Mouse (Mus musculus) adrenal gland (tissue): ENCODE data around the gene Pknox2.

Experiments used
- intact Hi-C: fragments of 180-260 bp; cut with DNase I; formaldehyde crosslinking; loops from one replicate; pipeline ENCODE4 v1.15.1; 2025

Pknox2 gene

DNA sequence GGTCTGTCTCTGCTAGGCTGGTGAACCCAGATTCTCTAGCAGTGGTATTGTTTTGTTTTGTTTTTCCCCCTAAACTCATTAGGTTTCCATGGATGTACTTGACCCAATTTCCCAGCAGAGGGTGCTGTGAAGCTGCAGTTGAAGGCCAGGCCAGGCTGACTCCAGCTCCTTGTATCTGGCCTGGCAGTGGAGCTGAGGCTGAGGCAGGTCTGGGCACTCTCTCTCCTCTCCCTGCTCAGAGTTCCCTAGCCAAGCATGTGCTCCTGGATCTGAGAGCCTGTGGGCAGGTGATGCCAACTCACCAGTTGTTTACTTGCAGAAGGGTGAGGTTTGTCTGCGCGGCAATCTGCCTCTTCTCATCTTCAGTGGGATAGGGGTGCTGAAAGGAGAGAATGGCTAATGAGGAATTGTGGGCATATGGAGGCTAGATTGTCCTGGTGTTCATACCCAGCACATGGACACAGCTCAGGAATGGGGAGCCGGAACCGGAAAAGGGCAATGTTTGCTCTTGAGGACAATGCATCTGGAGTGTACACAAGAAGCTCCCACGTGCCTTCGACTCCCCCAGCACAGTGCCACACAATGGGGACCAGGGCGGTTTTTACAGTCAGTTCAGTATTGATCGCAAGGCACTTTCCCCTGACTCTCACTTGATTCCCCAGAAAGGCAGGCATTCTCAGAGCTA lies 252.1 kb downstream of the Pknox2 start:
- intact Hi-C loops = loop anchor here (5.0 kb wide), 2 partner anchors 77 to 332 kb away; no protein-coding TSS in a partner anchor

DNA sequence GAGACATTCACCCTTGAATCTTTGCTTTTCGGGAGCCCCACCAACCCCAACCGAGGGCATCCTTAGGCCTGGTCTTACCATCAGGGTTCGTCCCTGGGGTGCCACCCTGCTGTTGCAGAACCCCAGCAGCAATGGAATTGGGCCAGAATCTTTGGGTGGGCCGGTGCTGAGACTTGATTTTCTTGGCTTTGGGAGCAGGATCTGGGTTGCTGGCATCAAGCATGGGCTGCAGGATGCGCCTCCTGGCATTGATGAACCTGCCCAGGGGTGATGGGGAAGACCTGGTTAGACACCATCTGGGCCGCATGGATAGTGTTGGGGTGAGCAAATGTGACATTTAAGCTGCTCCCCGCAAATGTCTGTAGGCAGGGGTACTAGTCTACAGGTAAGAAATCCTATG lies 253.0 kb downstream of the Pknox2 start:
- intact Hi-C loops = no loop called here

DNA sequence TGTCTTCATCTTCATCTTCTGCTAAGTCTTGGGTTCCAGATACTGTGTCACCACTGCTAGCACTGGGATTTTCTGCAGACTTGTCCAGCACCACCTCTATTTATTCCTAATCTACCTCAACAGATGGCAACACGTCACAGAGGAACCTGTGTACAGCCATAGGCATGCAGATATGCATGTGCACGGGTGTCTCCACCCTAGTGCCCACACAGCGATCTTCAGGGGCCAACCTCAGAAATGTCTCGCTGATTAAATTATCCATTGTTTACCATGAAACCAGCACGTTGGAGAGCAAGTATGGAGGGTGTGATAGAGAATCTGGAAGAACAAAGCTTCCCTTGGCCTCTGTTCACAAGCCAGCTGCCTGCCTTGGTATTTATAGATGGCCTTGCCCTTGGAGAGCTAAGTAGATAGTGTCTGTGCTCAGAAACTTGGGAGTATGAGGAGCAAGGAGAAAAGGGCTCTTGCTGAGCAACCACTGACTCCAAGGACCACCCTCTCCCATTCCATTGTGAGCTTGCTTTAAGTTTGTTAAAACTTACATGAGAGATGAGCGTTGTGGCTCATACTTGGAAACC lies 253.7 kb downstream of the Pknox2 start:
- intact Hi-C loops = no loop called here

GRCm38 (mm10) chr9:36890552-36890951 lies 256.7 kb downstream of the Pknox2 start:
- intact Hi-C loops = no loop called here

DNA sequence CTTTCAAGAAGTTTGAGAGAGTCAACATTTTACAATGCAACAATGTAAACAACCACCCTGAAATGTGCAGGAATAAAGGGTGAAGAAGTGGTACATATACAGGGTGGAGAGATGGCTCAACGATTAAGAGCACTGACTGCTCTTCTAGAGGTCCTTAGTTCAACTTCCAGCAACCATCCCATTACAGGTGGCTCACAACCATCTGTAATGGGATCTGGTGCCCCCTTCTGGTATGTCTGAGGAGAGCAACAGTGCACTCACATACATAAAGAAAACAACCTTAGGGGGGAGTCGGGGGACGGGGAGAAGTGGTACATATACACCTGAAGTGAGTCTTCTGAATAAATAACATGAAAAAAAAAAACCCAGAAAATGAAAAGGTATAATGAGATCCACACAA lies 262.0 kb downstream of the Pknox2 start:
- intact Hi-C loops = loop anchor here (10.0 kb wide), 1 partner anchor 120 kb away; the partner anchor contains the start of gene Stt3a

- intact Hi-C loops = loop anchor here (10.0 kb wide), 1 partner anchor 119 kb away; the partner anchor contains the start of gene Stt3a
Observed at GRCm38 (mm10) chr9:36883569-36883968, 263.6 kb downstream of the Pknox2 start.

GRCm38 (mm10) chr9:36882034-36882745 lies 265.0 kb downstream of the Pknox2 start:
- intact Hi-C loops = loop anchor here (10.0 kb wide), 1 partner anchor 117 kb away; the partner anchor contains the start of gene Stt3a

- intact Hi-C loops = loop anchor here (10.0 kb wide), 1 partner anchor 117 kb away; the partner anchor contains the start of gene Stt3a
Observed at GRCm38 (mm10) chr9:36881615-36882014, 265.6 kb downstream of the Pknox2 start.

DNA sequence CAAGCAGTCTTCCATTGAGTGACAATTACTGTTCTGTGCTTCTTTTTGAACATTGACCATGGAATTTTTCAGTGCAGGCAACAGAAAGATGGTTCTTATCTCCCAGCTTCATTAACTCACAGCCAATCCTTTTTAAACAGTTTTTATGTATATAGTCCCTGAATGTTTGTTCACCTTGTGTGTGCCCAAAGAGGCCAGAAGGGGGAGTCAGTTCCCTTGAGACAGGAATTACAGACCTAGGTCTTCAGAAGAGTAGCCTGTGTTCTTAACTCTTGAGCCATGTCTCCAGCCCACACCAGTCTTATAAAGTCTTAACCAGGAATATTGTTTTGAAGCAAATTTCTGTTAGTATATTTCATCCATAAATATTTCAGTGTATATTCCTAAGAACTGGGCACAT lies 270.4 kb downstream of the Pknox2 start:
- intact Hi-C loops = no loop called here

GRCm38 (mm10) chr9:36876313-36876712 lies 270.9 kb downstream of the Pknox2 start:
- intact Hi-C loops = no loop called here

DNA sequence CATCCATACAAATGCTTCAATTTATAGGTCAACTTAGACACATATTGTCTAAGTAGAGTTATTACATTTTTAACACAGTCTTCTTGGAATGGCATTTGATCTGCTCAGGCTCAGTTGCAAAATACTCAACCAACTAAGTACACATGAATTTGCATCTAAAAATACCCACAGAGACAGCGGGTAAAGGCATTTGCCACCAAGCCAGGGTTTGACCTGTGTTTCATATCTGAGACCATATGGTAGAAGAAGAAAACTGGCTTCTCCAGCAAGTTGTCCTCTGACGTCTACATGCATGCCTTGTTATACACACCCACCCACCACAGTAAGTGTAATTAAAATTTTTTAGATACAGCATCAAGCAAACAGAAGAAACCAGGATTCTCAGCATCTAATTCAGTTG lies 273.4 kb downstream of the Pknox2 start:
- intact Hi-C loops = no loop called here

DNA sequence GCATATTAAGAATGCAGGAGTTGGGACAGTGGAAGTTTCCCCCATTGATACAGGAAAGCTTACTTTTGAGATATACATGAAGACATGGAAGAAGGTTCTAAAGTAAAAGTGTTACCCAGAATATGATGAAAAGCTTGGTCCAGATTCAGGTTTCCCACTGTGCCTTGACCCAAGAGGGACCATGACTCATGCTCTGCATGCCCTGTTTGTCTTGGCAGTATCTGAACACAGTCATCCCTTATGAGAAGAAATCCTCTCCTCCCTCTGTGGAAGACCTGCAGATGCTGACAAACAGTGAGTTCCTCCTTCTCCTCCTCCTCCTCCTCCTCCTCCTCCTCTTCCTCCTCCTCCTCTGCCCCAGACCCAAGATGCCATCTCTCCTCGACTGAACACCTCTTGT lies 276.9 kb downstream of the Pknox2 start:
- intact Hi-C loops = no loop called here

DNA sequence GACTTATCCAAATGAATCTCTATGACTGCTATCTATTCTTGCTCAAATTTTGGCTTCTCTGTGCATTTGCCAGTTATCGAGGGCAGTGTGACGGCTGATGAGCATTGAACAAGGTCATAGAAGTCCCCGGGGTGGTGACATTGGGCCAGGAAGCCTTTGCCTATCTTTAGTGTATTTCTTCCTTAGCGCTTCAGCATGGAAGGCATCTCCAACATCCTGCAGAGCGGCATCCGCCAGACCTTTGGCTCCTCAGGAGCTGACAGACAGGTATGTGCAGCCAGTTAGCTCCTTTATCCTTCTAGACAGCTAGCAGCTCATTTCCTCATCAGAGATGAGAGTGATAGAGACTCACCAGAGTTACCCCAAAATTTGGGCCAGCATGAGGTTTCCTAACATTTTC lies 278.5 kb downstream of the Pknox2 start:
- intact Hi-C loops = no loop called here

- intact Hi-C loops = no loop called here
Observed at GRCm38 (mm10) chr9:36864862-36865813, 282.1 kb downstream of the Pknox2 start.

- intact Hi-C loops = no loop called here
Observed at GRCm38 (mm10) chr9:36863694-36864093, 283.5 kb downstream of the Pknox2 start.

- intact Hi-C loops = no loop called here
Observed at GRCm38 (mm10) chr9:36862576-36862975, 284.6 kb downstream of the Pknox2 start.

GRCm38 (mm10) chr9:36858677-36859076 lies 288.5 kb downstream of the Pknox2 start:
- intact Hi-C loops = no loop called here

- intact Hi-C loops = no loop called here
Observed at GRCm38 (mm10) chr9:36857476-36858117, 289.6 kb downstream of the Pknox2 start.

DNA sequence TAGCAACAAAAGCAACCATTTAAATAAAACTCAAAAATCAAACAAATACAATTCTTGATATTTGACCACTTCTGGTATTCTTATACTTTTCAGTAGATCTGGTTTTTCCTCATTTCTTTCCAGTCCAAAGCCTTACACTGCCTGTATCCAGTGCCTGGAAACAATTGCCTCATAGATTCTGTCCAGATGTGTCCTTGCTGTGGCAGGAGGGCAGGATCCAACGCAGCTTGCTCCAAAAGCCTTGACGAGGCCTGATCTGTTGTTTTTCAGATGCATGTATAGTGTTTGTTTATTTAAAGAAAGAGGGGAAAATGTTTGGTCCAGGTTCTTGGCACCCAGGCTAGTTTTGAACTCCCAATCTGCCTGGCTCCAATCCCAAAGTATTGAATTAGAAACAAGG lies 290.9 kb downstream of the Pknox2 start:
- intact Hi-C loops = no loop called here

DNA sequence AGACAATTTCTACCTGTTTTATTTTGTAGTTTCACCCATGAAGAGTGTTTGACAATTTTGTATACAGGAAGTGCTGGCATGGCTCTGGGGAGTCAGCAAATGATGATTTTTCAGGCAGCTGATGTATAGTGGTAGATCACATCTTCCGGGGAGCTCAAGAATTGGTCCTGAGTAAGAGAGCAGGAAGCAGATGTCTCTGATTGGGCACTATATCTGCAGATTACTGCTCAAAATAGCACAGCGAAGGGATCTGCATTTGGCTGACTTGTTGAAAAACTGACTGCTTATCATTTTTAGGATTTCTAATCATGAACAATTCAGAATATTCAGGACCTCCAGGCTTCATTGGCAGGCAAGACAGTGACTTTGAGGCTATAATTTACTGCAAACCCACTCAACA lies 295.0 kb downstream of the Pknox2 start:
- intact Hi-C loops = no loop called here

DNA sequence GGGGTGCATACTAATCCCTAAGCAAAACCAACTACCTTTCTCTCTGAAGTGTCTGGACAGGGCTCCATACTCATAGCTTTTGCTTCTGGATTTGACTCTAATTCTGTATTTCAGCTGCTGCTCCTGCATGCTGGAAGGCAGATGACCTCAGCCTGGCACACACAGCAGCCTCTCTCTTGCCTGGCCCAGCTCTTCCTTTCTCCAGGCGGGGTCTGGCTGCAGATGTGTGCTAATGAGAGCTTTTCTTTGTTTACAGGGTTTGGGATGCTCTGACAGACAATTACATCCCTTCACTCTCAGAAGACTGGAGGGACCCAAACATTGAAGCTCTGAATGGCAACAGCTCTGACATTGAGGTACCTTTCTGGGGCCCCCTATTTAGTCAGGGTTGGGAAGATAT lies 297.1 kb downstream of the Pknox2 start:
- intact Hi-C loops = no loop called here
